Mouse (Mus musculus): ENCODE results near the gene Wdr5b. TPM values are rescaled to one million over a fixed set of nuclear protein-coding genes. Genes with fewer than 3 reads are reported as not detected.
"Not testable (repeated sequence)": the region's sequence is repeated elsewhere in the genome, so short reads cannot be mapped to it uniquely, and the experiment has no call there.

The Wdr5b gene
- polyA plus RNA-seq (2015; fragmentation: Nextera tagmentation; extraction: Ambion mirVana), result 10.4 and 11.0 TPM in 2 replicates

DNA sequence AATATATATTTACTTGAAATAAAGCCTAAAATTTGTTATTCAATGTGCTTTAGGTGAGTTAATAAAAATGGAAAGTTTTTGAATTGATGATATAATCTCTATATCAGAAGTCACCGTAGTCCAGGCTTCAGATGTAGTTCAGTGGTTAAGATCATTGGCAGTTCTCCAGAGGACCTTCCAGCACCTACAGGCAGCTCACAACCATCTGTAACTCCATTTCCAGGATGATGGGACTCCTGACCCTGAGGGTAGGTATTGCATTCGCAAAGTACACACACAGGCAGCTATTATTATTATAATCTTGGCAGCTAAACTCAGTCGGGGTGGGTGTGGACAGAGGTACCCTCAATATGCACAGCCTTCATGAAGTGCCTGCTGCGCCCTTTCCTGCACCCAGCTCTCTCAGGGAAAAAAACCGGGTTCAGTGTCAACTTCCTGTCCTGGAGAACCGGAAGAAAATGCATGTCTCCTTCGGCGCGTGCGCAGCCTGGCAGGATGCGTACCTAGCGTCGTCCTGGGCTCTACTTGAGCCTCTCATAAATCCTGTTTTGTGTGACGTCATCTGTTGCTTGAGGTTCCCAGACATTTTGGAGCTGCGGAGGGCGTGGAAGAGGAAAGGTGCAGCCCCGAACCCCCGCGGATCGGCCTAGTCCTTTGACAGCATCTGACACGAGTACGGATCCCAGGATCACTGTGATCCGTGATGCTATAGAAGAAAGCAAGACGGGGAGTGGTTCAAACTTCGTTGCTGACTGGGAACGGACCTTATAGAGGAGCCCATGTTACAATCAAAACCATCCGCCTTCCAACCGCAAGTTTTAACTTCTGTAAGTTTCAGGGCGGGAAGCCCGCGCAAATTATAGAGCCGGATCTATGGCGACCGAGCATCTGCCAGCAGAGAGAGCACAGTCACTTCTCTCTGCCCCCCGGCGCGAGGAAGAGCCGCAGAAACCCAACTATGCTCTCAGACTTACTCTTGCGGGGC, at the start of gene Wdr5b:
Gene Wdr5b, plus strand, starts transcription at position 551 of the 985 bp plus-strand sequence.
- peak; percentile 97 for ATAC-seq (ENCODE audit: insufficient number of reproducible peaks, low FRiP score, low TSS enrichment, low read depth)
- H3K4me1 ChIP-seq, result peaks cover 10% of the 10 kb centered on the region
- H3K4me3 ChIP-seq (replicated peaks), result peak within 1 kb of the TSS; percentile 64
- H3K9ac ChIP-seq, result peak within 1 kb of the TSS; percentile 45
- H3K9me3 ChIP-seq (replicated peaks), result no peaks in the 10 kb centered on the region
- peak within 1 kb of the TSS; percentile 91 for H3K27ac ChIP-seq (replicated peaks)
- H3K27me3 ChIP-seq, result no peaks in the 10 kb centered on the region
- peaks cover 39% of the 10 kb centered on the region for H3K36me3 ChIP-seq
- WGBS, result 2% methylated on average over 39 of the region's 39 CpGs
- peak within 1 kb of the TSS; percentile 79 for H3K4me2 ChIP-seq (replicated peaks)

DNA sequence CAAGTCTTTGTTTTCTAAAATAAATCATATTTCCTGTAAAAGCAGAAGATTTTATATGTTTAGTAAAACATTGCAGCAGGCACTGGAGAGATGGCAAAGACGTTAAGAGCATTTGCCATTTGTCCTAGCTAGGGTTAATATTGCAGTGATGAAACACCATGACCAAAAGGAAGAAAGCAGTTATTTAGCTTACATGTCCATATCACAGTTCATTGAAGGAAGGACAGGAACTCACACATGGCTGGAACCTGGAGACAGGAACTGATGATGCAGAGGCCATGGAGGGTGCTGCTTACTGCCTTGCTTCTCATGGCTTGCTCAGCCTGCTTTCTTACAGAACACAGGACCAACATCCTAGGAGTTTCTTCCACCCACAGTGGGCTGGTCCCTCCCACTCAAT, 48.6 kb upstream of the Wdr5b start:
- H3K9me3 ChIP-seq (replicated peaks), result no peaks in the 10 kb centered on the region
- ATAC-seq (ENCODE audit: insufficient number of reproducible peaks, low FRiP score, low TSS enrichment, low read depth), result no peak
- H3K36me3 ChIP-seq, result no peaks in the 10 kb centered on the region
- no peaks in the 10 kb centered on the region for H3K27me3 ChIP-seq
- no peak overlapping the region for H3K27ac ChIP-seq (replicated peaks)
- H3K9ac ChIP-seq, result no peak overlapping the region
- H3K4me1 ChIP-seq, result no peaks in the 10 kb centered on the region
- no peak overlapping the region for H3K4me3 ChIP-seq (replicated peaks)
- H3K4me2 ChIP-seq (replicated peaks), result no peak overlapping the region
- WGBS, result 81% methylated on average over 1 of the region's 1 CpGs

DNA sequence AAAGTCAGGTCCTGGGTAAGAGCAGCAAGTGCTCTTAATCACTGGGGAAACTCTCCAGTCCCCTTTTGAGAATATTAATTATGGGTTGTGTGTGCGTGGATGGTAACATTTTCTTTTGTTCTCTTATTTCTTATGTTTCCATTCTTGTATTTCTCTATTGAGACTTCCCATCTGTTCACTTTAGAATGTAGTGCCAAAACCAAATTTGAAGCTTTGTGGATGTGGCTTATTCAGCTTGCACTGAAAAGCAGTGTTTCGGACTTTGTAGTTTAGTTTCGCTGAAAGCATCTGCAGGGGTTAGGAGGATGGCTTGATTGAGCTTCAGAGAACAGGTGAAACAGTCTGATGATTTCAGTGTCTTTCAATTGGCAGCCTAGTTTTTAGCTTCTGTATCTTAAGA, 47.7 kb upstream of the Wdr5b start:
- H3K9me3 ChIP-seq (replicated peaks), result no peaks in the 10 kb centered on the region
- 77% methylated on average over 3 of the region's 3 CpGs for WGBS
- no peak overlapping the region for H3K4me3 ChIP-seq (replicated peaks)
- no peaks in the 10 kb centered on the region for H3K27me3 ChIP-seq
- no peaks in the 10 kb centered on the region for H3K4me1 ChIP-seq
- H3K4me2 ChIP-seq (replicated peaks), result no peak overlapping the region
- no peaks in the 10 kb centered on the region for H3K36me3 ChIP-seq
- no peak overlapping the region for H3K9ac ChIP-seq
- ATAC-seq (ENCODE audit: insufficient number of reproducible peaks, low FRiP score, low TSS enrichment, low read depth), result no peak
- H3K27ac ChIP-seq (replicated peaks), result no peak overlapping the region

DNA sequence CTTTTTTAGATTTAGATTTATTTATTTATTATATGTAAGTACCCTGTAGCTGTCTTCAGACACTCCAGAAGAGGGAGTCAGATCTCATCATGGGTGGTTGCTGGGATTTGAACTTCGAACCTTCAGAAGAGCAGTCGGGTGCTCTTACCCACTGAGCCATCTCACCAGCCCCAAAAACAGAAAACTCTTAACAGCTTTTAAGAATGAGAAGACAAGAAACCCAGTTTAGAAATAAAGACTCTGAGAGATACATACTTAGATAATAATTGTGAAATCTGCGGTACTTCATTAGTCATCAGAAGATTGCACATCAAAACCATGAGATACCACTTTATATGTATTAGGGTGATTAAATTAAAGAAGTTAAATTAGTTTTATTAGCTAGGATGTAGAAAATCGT, 42.1 kb upstream of the Wdr5b start:
- not testable (repeated sequence) for H3K9ac ChIP-seq; H3K27ac ChIP-seq (replicated peaks); H3K9me3 ChIP-seq (replicated peaks); H3K4me1 ChIP-seq; H3K4me3 ChIP-seq (replicated peaks); H3K27me3 ChIP-seq; H3K36me3 ChIP-seq; ATAC-seq (ENCODE audit: insufficient number of reproducible peaks, low FRiP score, low TSS enrichment, low read depth); H3K4me2 ChIP-seq (replicated peaks)
- WGBS, result 85% methylated on average over 4 of the region's 4 CpGs

DNA sequence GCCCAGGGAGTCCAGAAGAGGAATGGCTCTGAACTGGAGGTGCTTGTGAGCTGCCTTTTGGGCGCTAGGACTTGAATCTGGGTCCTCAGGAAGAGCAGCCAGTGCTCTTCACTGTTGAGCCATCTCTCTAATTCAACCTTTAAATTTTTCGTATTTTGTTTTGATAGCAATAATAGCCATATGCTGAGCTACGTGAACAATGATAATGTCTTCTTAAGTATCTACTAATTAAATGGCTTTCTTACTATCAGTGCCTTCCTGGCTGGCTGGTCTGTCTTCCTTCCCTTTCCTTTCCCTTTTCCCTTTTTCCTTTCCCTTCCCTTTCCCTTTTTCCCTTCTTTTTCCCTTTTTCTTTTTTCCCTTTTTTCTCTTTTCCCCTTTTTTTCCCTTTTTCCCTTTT, 32.6 kb upstream of the Wdr5b start:
- ATAC-seq (ENCODE audit: insufficient number of reproducible peaks, low FRiP score, low TSS enrichment, low read depth), result no peak
- Histone ChIP-seq H3K36me3 (peaks cover 6% of the 10 kb centered on the region; the same call in 1 of the 2 replicates), H3K27me3 (no peaks in the 10 kb centered on the region), H3K4me2 (replicated peaks) (no peak overlapping the region), H3K9me3 (replicated peaks) (no peaks in the 10 kb centered on the region), H3K9ac (no peak overlapping the region), H3K4me3 (replicated peaks) (no peak overlapping the region), H3K4me1 (no peaks in the 10 kb centered on the region), H3K27ac (replicated peaks) (no peak overlapping the region)
- 88% methylated on average over 3 of the region's 3 CpGs for WGBS

DNA sequence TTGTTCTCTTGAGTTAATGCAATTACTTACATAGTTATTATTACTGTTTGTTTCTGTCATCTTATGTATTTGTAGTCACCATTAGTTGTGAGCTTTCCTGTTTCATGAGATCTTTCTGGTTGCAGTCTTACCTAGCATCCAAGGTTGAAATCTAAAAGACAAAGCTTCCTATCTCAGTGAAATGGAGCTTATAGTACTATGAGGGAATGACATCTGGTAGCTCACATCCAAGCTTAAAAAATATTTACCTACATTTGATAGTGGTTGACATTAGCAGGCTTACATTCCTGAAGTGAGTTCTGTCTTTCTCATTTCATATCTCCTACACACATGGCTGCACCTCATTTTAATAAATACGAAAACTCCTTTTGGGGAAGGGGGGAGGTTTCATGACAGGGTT, 24.7 kb upstream of the Wdr5b start:
- H3K4me2 ChIP-seq (replicated peaks), result no peak overlapping the region
- 96% methylated on average over 1 of the region's 1 CpGs for WGBS

DNA sequence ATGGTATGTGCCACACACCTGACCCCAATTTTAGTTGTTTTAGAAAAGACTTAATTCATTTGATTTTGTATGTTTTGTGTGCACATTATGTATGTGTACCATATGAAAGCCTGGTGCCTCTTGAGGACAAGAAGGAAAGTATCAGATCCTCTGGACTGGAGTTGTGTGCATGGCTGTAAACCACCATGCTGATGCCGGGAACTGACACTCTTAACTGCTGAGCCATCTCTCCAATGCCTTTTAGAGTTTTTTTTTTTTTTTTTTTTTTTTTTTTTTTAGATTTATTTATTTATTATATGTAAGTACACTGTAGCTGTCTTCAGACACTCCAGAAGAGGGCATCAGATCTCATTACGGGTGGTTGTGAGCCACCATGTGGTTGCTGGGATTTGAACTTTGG, 12.9 kb upstream of the Wdr5b start:
- H3K4me1 ChIP-seq; H3K4me2 ChIP-seq (replicated peaks); H3K27ac ChIP-seq (replicated peaks); H3K4me3 ChIP-seq (replicated peaks); H3K27me3 ChIP-seq; H3K9ac ChIP-seq; ATAC-seq (ENCODE audit: insufficient number of reproducible peaks, low FRiP score, low TSS enrichment, low read depth); H3K9me3 ChIP-seq (replicated peaks): not testable (repeated sequence)
- peaks cover 34% of the 10 kb centered on the region for H3K36me3 ChIP-seq
- WGBS, result 90% methylated on average over 1 of the region's 2 CpGs

More for the DNA sequence above, 24.7 kb upstream of the Wdr5b start:
- Histone ChIP-seq H3K27ac (replicated peaks) (no peak overlapping the region), H3K9ac (no peak overlapping the region), H3K27me3 (no peaks in the 10 kb centered on the region), H3K36me3 (peaks cover 12% of the 10 kb centered on the region), H3K4me1 (no peaks in the 10 kb centered on the region), H3K9me3 (replicated peaks) (no peaks in the 10 kb centered on the region), H3K4me3 (replicated peaks) (no peak overlapping the region)
- no peak for ATAC-seq (ENCODE audit: insufficient number of reproducible peaks, low FRiP score, low TSS enrichment, low read depth)

DNA sequence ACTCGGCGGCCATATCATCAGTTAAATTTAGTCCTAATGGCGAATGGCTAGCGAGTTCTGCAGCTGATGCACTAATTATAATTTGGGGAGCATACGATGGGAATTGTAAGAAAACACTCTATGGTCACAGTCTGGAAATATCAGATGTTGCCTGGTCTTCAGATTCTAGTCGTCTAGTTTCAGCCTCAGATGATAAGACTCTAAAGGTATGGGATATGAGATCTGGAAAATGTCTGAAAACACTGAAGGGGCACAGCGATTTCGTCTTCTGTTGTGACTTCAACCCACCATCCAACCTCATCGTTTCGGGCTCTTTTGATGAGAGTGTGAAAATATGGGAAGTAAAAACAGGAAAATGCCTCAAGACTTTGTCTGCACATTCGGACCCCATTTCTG, 633 bp downstream of the Wdr5b start:
- Histone ChIP-seq H3K9me3 (replicated peaks) (no peaks in the 10 kb centered on the region), H3K4me2 (replicated peaks) (peak overlapping the region; percentile 79), H3K4me1 (peaks cover 10% of the 10 kb centered on the region), H3K36me3 (peaks cover 44% of the 10 kb centered on the region), H3K9ac (peak overlapping the region; percentile 45), H3K4me3 (replicated peaks) (peak overlapping the region; percentile 64), H3K27ac (replicated peaks) (peak overlapping the region; percentile 91), H3K27me3 (no peaks in the 10 kb centered on the region)
- WGBS, result 26% methylated on average over 11 of the region's 11 CpGs
- no peak for ATAC-seq (ENCODE audit: insufficient number of reproducible peaks, low FRiP score, low TSS enrichment, low read depth)

DNA sequence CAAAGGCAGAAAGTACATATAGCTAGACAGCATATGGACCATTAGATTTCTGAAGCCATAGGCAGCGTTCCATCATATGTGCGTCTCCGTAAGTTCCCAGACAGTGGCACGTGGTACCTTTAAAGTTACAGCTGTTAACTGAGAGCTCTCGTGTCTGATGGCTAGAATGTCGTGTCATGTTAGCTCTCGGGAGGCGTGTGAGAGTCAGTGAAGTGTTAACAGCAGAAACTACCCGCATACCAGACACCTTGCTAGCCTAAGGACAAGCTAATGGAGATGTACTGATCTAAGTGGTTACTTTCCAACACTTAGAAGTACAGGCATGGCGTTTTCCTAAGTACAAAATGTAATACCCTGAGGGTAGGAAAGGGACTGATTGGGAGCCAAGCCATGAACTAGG, 2.1 kb downstream of the Wdr5b start:
- Histone ChIP-seq H3K4me3 (replicated peaks) (no peak overlapping the region), H3K9ac (no peak overlapping the region), H3K4me2 (replicated peaks) (no peak overlapping the region), H3K9me3 (replicated peaks) (no peaks in the 10 kb centered on the region), H3K4me1 (peaks cover 10% of the 10 kb centered on the region), H3K36me3 (peaks cover 57% of the 10 kb centered on the region), H3K27ac (replicated peaks) (no peak overlapping the region), H3K27me3 (no peaks in the 10 kb centered on the region)
- ATAC-seq (ENCODE audit: insufficient number of reproducible peaks, low FRiP score, low TSS enrichment, low read depth), result no peak
- WGBS, result 74% methylated on average over 10 of the region's 10 CpGs

DNA sequence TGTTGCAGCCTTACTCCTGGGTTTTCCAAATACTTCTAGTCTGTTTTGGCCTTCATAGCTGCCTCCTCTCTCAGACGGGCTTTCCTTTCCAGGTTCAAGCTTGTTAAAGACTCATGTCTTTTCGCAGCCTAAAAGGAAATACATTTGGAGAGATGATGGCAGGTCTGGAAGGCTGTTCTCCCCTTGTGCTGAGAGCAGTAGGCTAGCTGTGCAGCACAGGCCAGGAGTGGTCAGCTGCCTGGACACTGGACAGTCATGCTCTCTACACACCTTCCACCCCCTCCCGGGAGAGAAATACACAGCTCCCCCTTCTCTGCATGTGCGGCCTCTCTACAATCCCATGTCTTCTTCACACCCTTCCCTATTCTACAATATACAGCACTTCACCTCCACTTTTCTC, 3.0 kb downstream of the Wdr5b start:
- Histone ChIP-seq H3K4me3 (replicated peaks) (no peak overlapping the region), H3K27ac (replicated peaks) (no peak overlapping the region), H3K27me3 (no peaks in the 10 kb centered on the region), H3K9me3 (replicated peaks) (no peaks in the 10 kb centered on the region), H3K4me2 (replicated peaks) (no peak overlapping the region), H3K36me3 (peaks cover 66% of the 10 kb centered on the region), H3K4me1 (peaks cover 10% of the 10 kb centered on the region), H3K9ac (no peak overlapping the region)
- ATAC-seq (ENCODE audit: insufficient number of reproducible peaks, low FRiP score, low TSS enrichment, low read depth), result no peak
- WGBS, result 86% methylated on average over 4 of the region's 4 CpGs

DNA sequence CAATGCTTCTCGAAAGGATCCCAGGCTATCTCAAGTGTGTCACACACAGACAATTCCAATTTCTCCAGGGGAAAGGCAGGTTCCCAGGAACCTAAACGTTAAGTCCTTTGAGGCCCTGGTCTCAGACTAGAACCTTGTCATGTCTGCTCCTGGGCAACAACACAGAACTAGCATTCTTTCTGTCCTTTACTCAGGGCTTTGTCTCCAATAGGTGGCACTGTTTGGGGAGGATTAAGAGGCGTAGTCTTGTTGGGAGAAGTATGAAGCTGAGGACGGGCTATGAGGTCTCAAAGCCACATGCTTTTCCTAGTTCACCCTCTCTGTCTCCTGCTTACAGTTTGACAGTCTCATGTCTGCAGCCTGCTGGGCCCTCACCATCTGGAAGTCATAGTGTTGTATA, 6.5 kb downstream of the Wdr5b start:
- H3K27me3 ChIP-seq, result no peaks in the 10 kb centered on the region
- H3K4me1 ChIP-seq, result peaks cover 2% of the 10 kb centered on the region
- 82% methylated on average over 4 of the region's 4 CpGs for WGBS
- H3K9me3 ChIP-seq (replicated peaks), result no peaks in the 10 kb centered on the region
- H3K9ac ChIP-seq, result no peak overlapping the region
- ATAC-seq (ENCODE audit: insufficient number of reproducible peaks, low FRiP score, low TSS enrichment, low read depth), result no peak
- no peak overlapping the region for H3K27ac ChIP-seq (replicated peaks)
- peaks cover 96% of the 10 kb centered on the region for H3K36me3 ChIP-seq
- H3K4me3 ChIP-seq (replicated peaks), result no peak overlapping the region
- H3K4me2 ChIP-seq (replicated peaks), result no peak overlapping the region

DNA sequence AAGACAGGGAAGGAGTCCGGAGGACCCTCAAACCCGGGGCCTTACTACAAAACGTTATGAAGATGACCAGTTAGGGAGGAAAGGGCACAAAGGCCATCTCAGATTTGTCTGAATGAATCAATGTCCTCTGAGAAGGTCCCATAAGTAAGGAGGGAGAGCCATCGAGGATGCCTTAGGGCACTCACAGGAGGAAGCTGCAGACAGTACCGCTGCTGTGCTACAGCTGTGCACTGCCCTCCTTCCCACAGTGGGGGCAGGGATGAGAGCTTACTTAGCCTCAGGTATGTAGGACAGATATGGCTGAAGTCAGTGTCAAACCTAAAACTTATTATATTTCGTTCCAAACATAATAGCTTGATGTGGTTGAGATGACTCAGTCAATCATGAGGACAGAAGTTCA, 10.5 kb downstream of the Wdr5b start:
- H3K4me1 ChIP-seq, result no peaks in the 10 kb centered on the region
- no peak for ATAC-seq (ENCODE audit: insufficient number of reproducible peaks, low FRiP score, low TSS enrichment, low read depth)
- H3K4me3 ChIP-seq (replicated peaks), result no peak overlapping the region
- peaks cover 80% of the 10 kb centered on the region for H3K36me3 ChIP-seq
- 76% methylated on average over 6 of the region's 6 CpGs for WGBS
- no peaks in the 10 kb centered on the region for H3K27me3 ChIP-seq
- H3K27ac ChIP-seq (replicated peaks), result no peak overlapping the region
- H3K9me3 ChIP-seq (replicated peaks), result no peaks in the 10 kb centered on the region
- H3K9ac ChIP-seq, result no peak overlapping the region
- no peak overlapping the region for H3K4me2 ChIP-seq (replicated peaks)
